Mouse (Mus musculus) thymus, adult 2 months (tissue): ENCODE measurements around the gene Snrpa1.

Experiments used
- CTCF ChIP-seq: fragments of 200-500 bp; IDR thresholded peaks from 2 replicates; pipeline ENCODE4 v1.5.1; 2012; ENCODE audit warnings: mild to moderate bottlenecking, control low read depth, low read length, moderate library complexity, borderline replicate concordance; ENCODE audit not compliant: control insufficient read depth, poor library complexity, insufficient read depth; ENCODE audit errors: extremely low read depth
- POLR2A ChIP-seq: fragments of 200-500 bp; IDR thresholded peaks from 2 replicates; pipeline ENCODE4 v1.6.1; 2012; ENCODE audit warnings: mild to moderate bottlenecking, low read length, control low read depth, moderate library complexity; ENCODE audit not compliant: control insufficient read depth, poor library complexity, insufficient read depth; ENCODE audit errors: extremely low read depth

GRCm38 (mm10) chr7:66118046-66118445, 59.2 kb downstream of the Snrpa1 start:
- no peak for TF ChIP-seq CTCF
- no peak for TF ChIP-seq POLR2A
